Mouse (Mus musculus) lung, embryonic 14.5 days (tissue): Measurements from ENCODE around the gene Mcemp1. TPM values are rescaled to one million over a fixed set of nuclear protein-coding genes. Genes with fewer than 3 reads are reported as not detected.

Source experiments
- ATAC-seq: fragments of 200-750 bp; cut with Nextera tagmentation; 2 replicates; pipeline ENCODE4 v1.8.0; 2017; ENCODE audit warnings: mild to moderate bottlenecking, moderate TSS enrichment, moderate library complexity; ENCODE audit not compliant: insufficient read depth
- DNase-seq: peaks from one replicate; pipeline ENCODE4 v3.0.0-alpha.2; 2015
- H3K27ac ChIP-seq: fragments of 300-500 bp; sonication (generic); 2 replicates; pipeline ENCODE4 v1.5.1; 2014; ENCODE audit warnings: low read depth, mild to moderate bottlenecking, moderate library complexity
- H3K27me3 ChIP-seq: fragments of 300-500 bp; sonication (generic); 2 replicates; pipeline ENCODE4 v1.6.1; 2014; ENCODE audit warnings: low read length, control low read depth; ENCODE audit not compliant: insufficient read depth
- H3K36me3 ChIP-seq: fragments of 300-500 bp; sonication (generic); 2 replicates; pipeline ENCODE4 v1.6.1; 2014; ENCODE audit warnings: control low read depth; ENCODE audit not compliant: insufficient read depth
- H3K4me1 ChIP-seq: fragments of 300-500 bp; sonication (generic); 2 replicates; pipeline ENCODE4 v1.6.1; 2014; ENCODE audit warnings: antibody characterized with exemption, control low read depth; ENCODE audit not compliant: insufficient read depth
- H3K4me2 ChIP-seq: fragments of 300-500 bp; sonication (generic); 2 replicates; pipeline ENCODE4 v1.6.1; 2014; ENCODE audit warnings: mild to moderate bottlenecking
- H3K4me3 ChIP-seq: fragments of 300-500 bp; sonication (generic); 2 replicates; pipeline ENCODE4 v1.5.1; 2014; ENCODE audit warnings: low read depth, low read length
- H3K9ac ChIP-seq: fragments of 300-500 bp; sonication (generic); 2 replicates; pipeline ENCODE4 v1.6.1; 2014
- H3K9me3 ChIP-seq: fragments of 300-500 bp; sonication (generic); 2 replicates; pipeline ENCODE4 v1.6.1; 2016; ENCODE audit warnings: low read depth, low read length, control low read depth
- CTCF ChIP-seq: IDR thresholded peaks from 2 replicates; pipeline ENCODE4 v1.5.1; 2016; ENCODE audit warnings: antibody characterized with exemption, low read depth
- WGBS: fragments of 180-500 bp; shearing (Covaris S2); extraction: QIAGEN DNeasy Blood & Tissue Kit; methylation state at CpG from one replicate; pipeline ENCODE4 v1.1.7; 2014; 5-methylcytosine and 5-hydroxymethylcytosine counted together
- polyA plus RNA-seq: library from polyadenylated mRNA; unstranded; fragments of >200 nt; fragmentation: Nextera tagmentation; extraction: Ambion mirVana; gene quantifications from 2 replicates; pipeline ENCODE4 v1.2.1, GENCODE M21; 2014

The Mcemp1 gene
- polyA plus RNA-seq, 1 experiment from 2014 or later, result 0.79 TPM

DNA sequence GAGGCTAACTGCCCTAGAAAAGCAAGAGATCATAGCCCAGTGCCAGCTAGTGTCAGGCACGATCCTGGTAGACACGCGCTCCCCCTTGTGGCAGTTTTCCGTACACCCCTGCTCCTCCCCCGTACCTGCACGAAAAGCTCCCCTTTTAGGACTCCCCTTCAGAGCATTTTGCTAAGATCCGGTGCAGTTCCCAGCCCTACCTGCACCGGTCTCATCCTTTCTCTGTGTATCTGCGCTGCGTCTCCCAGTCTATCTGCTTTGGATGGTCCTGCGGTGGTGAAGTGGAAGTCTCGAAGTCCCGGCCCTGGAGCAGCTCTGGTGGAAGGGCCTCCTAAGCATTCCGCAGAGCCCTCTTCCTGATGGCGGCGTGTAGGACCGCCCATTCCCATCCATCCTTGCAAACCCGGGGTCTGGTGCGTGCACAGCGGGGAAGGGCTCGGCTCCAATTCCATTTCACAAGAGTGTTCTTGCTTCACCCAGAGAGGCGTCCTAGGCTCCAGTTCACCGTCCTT is 6.5 kb downstream of the Mcemp1 start, which contains the start of gene Fcor:
TSS of gene Fcor (minus strand) at position 383 of the 512 bp plus-strand sequence.
- Histone ChIP-seq H3K4me1 (no peaks in the 10 kb centered on the region), H3K27ac (peak within 1 kb of the TSS; percentile 13; the same call in 1 of the 2 replicates), H3K36me3 (no peaks in the 10 kb centered on the region), H3K4me3 (peak within 1 kb of the TSS; percentile 52), H3K9me3 (no peaks in the 10 kb centered on the region), H3K9ac (peak within 1 kb of the TSS; percentile 52), H3K27me3 (no peaks in the 10 kb centered on the region), H3K4me2 (peak within 1 kb of the TSS; percentile 72)
- whole genome bisulfite sequencing, result 0% methylated on average over 23 of the region's 23 CpGs
- peak; percentile 87 for DNase-seq
- peak; percentile 92 for TF ChIP-seq CTCF
- ATAC-seq, result peak; percentile 87

- H3K36me3 ChIP-seq, result peaks cover 13% of the 10 kb centered on the region
- H3K27ac ChIP-seq, result no peak overlapping the region
- H3K4me3 ChIP-seq, result no peak overlapping the region
- WGBS, result 49% methylated on average over 3 of the region's 3 CpGs
- H3K9ac ChIP-seq, result no peak overlapping the region
- no peaks in the 10 kb centered on the region for H3K9me3 ChIP-seq
- H3K4me1 ChIP-seq, result no peaks in the 10 kb centered on the region
- no peak overlapping the region for H3K4me2 ChIP-seq
- TF ChIP-seq CTCF, result no peak
- ATAC-seq, result no peak
- no peaks in the 10 kb centered on the region for H3K27me3 ChIP-seq
- no peak for DNase-seq
Measured at GRCm38 (mm10) chr8:3674671-3675070, 9.1 kb downstream of the Mcemp1 start.

GRCm38 (mm10) chr8:3676131-3676992 is 10.8 kb downstream of the Mcemp1 start, which contains the start of gene Trappc5:
Trappc5 (plus strand) TSS chr8:3676299.
- H3K36me3 ChIP-seq, result peaks cover 24% of the 10 kb centered on the region
- peak; percentile 91 for TF ChIP-seq CTCF
- WGBS, result under 1% methylated on average over 61 of the region's 61 CpGs

DNA sequence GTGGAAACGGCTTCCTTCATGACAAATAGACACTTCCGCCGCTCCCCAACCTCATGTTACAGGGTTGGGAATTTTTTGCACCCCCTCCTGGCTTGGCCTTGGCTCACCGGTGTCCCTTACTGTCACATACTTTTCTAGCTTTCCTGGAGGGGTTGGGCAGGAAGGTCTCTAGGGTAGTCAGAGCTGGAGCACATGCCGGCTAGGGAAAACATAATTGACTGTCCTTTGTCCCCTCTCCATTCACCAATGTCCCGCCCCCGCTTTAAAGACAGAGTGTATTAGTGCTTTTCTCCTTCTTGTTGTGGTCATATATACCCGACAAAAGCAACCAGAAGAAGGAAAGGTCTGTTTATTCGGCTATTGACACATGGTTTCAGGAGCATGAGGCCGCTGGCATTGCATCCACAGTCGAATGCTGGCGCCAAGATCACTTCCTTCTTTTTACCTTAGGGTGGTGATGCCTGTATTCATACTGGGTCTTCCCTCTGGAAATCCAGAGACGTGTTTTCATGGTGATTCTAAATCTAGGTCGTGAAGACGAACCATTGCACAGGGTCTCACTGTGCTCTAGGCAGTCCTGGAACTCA is 11.5 kb downstream of the Mcemp1 start:
- H3K27me3 ChIP-seq, result no peaks in the 10 kb centered on the region
- WGBS, result under 1% methylated on average over 15 of the region's 15 CpGs
- no peak for TF ChIP-seq CTCF
- peak overlapping the region; percentile 96 for H3K9ac ChIP-seq
- H3K27ac ChIP-seq, result peak overlapping the region; percentile 95
- H3K36me3 ChIP-seq, result peaks cover 29% of the 10 kb centered on the region
- H3K9me3 ChIP-seq, result no peaks in the 10 kb centered on the region
- H3K4me3 ChIP-seq, result peak overlapping the region; percentile 87
- ATAC-seq (peak; percentile 13; the same call in 1 of the 2 replicates), DNase-seq (peak; percentile 42)
- H3K4me1 ChIP-seq, result no peaks in the 10 kb centered on the region
- H3K4me2 ChIP-seq, result peak overlapping the region; percentile 60

More at GRCm38 (mm10) chr8:3676131-3676992, 10.8 kb downstream of the Mcemp1 start, which contains the start of gene Trappc5:
- Histone ChIP-seq H3K27me3 (no peaks in the 10 kb centered on the region), H3K4me1 (no peaks in the 10 kb centered on the region), H3K27ac (peak within 1 kb of the TSS; percentile 95), H3K9me3 (no peaks in the 10 kb centered on the region), H3K4me2 (peak within 1 kb of the TSS; percentile 60), H3K9ac (peak within 1 kb of the TSS; percentile 96), H3K4me3 (peak within 1 kb of the TSS; percentile 87)
- peak; percentile 97 for DNase-seq
- peak; percentile 77 for ATAC-seq

DNA sequence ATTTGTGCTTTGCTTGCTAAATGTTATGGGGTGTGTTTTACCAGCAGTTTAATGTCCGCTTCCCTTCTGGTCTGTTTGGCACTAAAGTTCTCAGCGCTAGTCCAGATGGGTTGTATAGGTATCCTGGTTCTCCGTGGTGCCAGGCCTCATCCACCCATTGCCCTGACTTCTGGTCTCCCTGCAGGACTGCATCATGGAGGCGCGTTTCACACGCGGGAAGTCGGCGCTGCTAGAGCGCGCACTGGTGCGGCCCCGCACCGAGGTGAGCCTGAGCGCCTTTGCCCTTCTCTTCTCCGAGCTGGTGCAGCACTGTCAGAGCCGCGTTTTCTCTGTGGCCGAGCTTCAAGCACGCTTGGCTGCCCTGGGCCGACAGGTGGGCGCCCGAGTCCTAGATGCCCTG is 13.3 kb downstream of the Mcemp1 start:
- no peak for DNase-seq
- H3K27me3 ChIP-seq, result no peaks in the 10 kb centered on the region
- ATAC-seq, result no peak
- no peaks in the 10 kb centered on the region for H3K4me1 ChIP-seq
- H3K4me2 ChIP-seq, result no peak overlapping the region
- no peak overlapping the region for H3K4me3 ChIP-seq
- no peak for TF ChIP-seq CTCF
- WGBS, result 93% methylated on average over 23 of the region's 23 CpGs
- H3K9me3 ChIP-seq, result no peaks in the 10 kb centered on the region
- peaks cover 29% of the 10 kb centered on the region for H3K36me3 ChIP-seq
- no peak overlapping the region for H3K9ac ChIP-seq
- H3K27ac ChIP-seq, result no peak overlapping the region

GRCm38 (mm10) chr8:3679236-3679635 is 13.7 kb downstream of the Mcemp1 start:
- no peak for ATAC-seq
- WGBS, result 97% methylated on average over 23 of the region's 23 CpGs

GRCm38 (mm10) chr8:3679656-3680055 is 14.1 kb downstream of the Mcemp1 start:
- peaks cover 29% of the 10 kb centered on the region for H3K36me3 ChIP-seq
- no peaks in the 10 kb centered on the region for H3K27me3 ChIP-seq
- DNase-seq, result no peak
- H3K4me3 ChIP-seq, result no peak overlapping the region
- no peak overlapping the region for H3K4me2 ChIP-seq
- no peaks in the 10 kb centered on the region for H3K4me1 ChIP-seq
- no peak overlapping the region for H3K27ac ChIP-seq
- no peak for TF ChIP-seq CTCF
- no peak overlapping the region for H3K9ac ChIP-seq
- ATAC-seq, result no peak
- 77% methylated on average over 5 of the region's 5 CpGs for WGBS
- no peaks in the 10 kb centered on the region for H3K9me3 ChIP-seq

More at GRCm38 (mm10) chr8:3679236-3679635, 13.7 kb downstream of the Mcemp1 start:
- H3K27ac ChIP-seq, result no peak overlapping the region
- DNase-seq, result no peak
- TF ChIP-seq CTCF, result no peak
- no peaks in the 10 kb centered on the region for H3K9me3 ChIP-seq
- no peak overlapping the region for H3K4me2 ChIP-seq
- no peak overlapping the region for H3K4me3 ChIP-seq
- H3K36me3 ChIP-seq, result peaks cover 29% of the 10 kb centered on the region
- H3K27me3 ChIP-seq, result no peaks in the 10 kb centered on the region
- H3K9ac ChIP-seq, result no peak overlapping the region
- no peaks in the 10 kb centered on the region for H3K4me1 ChIP-seq
